Mouse (Mus musculus) liver, postnatal 0 days (tissue): ENCODE measurements around the gene Eef1akmt4.
"Not testable (repeated sequence)": the region's sequence is repeated elsewhere in the genome, so short reads cannot be mapped to it uniquely, and the experiment has no call there.

Source experiments
- CTCF ChIP-seq: sonication (generic); IDR thresholded peaks from 2 replicates; pipeline ENCODE4 v1.5.1; 2016; ENCODE audit warnings: antibody characterized with exemption, low read depth
- EP300 ChIP-seq: IDR thresholded peaks from 2 replicates; pipeline ENCODE4 v1.6.1; 2016; ENCODE audit warnings: antibody characterized with exemption, low read depth, mild to moderate bottlenecking

DNA sequence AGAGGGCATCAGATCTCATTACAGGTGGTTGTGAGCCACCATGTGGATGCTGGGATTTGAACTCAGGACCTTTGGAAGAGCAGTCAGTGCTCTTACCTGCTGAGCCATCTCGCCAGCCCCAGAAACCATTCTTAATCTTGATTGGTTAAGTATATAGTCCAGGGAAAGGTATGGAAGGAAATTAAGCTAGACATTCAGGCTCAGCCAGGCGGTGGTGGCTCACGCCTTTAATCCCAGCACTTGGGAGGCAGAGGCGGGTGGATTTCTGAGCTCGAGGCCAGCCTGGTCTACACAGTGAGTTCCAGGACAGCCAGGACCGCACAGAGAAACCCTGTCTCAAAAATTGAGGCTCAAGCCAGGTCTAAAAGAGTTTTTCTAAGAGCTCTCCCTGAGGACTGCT lies 56.6 kb downstream of the Eef1akmt4 start, which contains the start of gene Eif4g1:
- not testable (repeated sequence) for TF ChIP-seq CTCF, EP300
